Mouse (Mus musculus): ENCODE data around the gene Ica1. TPM values are rescaled to one million over a fixed set of nuclear protein-coding genes. Genes with fewer than 3 reads are reported as not detected.
A peak's percentile ranks its signal among the peaks of the same experiment; 100 is the strongest.

Gene Ica1
- polyA plus RNA-seq, 1 experiment from 2014 or later = 28.2 TPM

GRCm38 (mm10) chr6:8740092-8740491 lies 38.2 kb downstream of the Ica1 start:
- H3K9me3 ChIP-seq = no peaks in the 10 kb centered on the region
- H3K27ac ChIP-seq = no peak overlapping the region
- no peak overlapping the region for H3K9ac ChIP-seq
- no peak overlapping the region for H3K4me2 ChIP-seq
- no peaks in the 10 kb centered on the region for H3K4me1 ChIP-seq
- no peak overlapping the region for H3K4me3 ChIP-seq (replicated peaks)
- ATAC-seq (ENCODE audit: insufficient read depth, low FRiP score, low read depth) = no peak
- H3K36me3 ChIP-seq = no peaks in the 10 kb centered on the region
- no peaks in the 10 kb centered on the region for H3K27me3 ChIP-seq (replicated peaks)
- 76% methylated on average over 2 of the region's 2 CpGs for WGBS

GRCm38 (mm10) chr6:8738396-8738795 lies 39.9 kb downstream of the Ica1 start:
- Histone ChIP-seq H3K27me3 (replicated peaks) (no peaks in the 10 kb centered on the region), H3K4me3 (replicated peaks) (no peak overlapping the region), H3K9me3 (no peaks in the 10 kb centered on the region), H3K4me1 (no peaks in the 10 kb centered on the region), H3K9ac (no peak overlapping the region), H3K4me2 (no peak overlapping the region), H3K27ac (no peak overlapping the region), H3K36me3 (no peaks in the 10 kb centered on the region)
- ATAC-seq (ENCODE audit: insufficient read depth, low FRiP score, low read depth) = no peak
- WGBS = 71% methylated on average over 4 of the region's 4 CpGs

- Histone ChIP-seq H3K4me2 (no peak overlapping the region), H3K9me3 (no peaks in the 10 kb centered on the region), H3K36me3 (no peaks in the 10 kb centered on the region), H3K27ac (no peak overlapping the region), H3K4me1 (no peaks in the 10 kb centered on the region), H3K27me3 (replicated peaks) (no peaks in the 10 kb centered on the region), H3K4me3 (replicated peaks) (no peak overlapping the region), H3K9ac (no peak overlapping the region)
- no peak for ATAC-seq (ENCODE audit: insufficient read depth, low FRiP score, low read depth)
Observed at GRCm38 (mm10) chr6:8736493-8736820, 41.8 kb downstream of the Ica1 start.

GRCm38 (mm10) chr6:8735657-8736492 lies 42.4 kb downstream of the Ica1 start:
- Histone ChIP-seq H3K27ac (no peak overlapping the region), H3K4me1 (no peaks in the 10 kb centered on the region), H3K9ac (no peak overlapping the region), H3K4me3 (replicated peaks) (no peak overlapping the region), H3K36me3 (no peaks in the 10 kb centered on the region), H3K27me3 (replicated peaks) (no peaks in the 10 kb centered on the region), H3K4me2 (no peak overlapping the region), H3K9me3 (no peaks in the 10 kb centered on the region)
- ATAC-seq (ENCODE audit: insufficient read depth, low FRiP score, low read depth) = peak; percentile 63; the same call in 1 of the 2 replicates
- WGBS = 52% methylated on average over 8 of the region's 8 CpGs

GRCm38 (mm10) chr6:8735044-8735443 lies 43.2 kb downstream of the Ica1 start:
- Histone ChIP-seq H3K4me3 (replicated peaks) (no peak overlapping the region), H3K4me2 (no peak overlapping the region), H3K36me3 (no peaks in the 10 kb centered on the region), H3K27ac (no peak overlapping the region), H3K4me1 (no peaks in the 10 kb centered on the region), H3K27me3 (replicated peaks) (no peaks in the 10 kb centered on the region), H3K9me3 (no peaks in the 10 kb centered on the region), H3K9ac (no peak overlapping the region)
- no peak for ATAC-seq (ENCODE audit: insufficient read depth, low FRiP score, low read depth)
- WGBS = 82% methylated on average over 3 of the region's 3 CpGs

- no peak overlapping the region for H3K4me2 ChIP-seq
- WGBS = 38% methylated on average over 5 of the region's 5 CpGs
- H3K9me3 ChIP-seq = no peaks in the 10 kb centered on the region
- no peaks in the 10 kb centered on the region for H3K36me3 ChIP-seq
- H3K4me1 ChIP-seq = no peaks in the 10 kb centered on the region
- no peak overlapping the region for H3K9ac ChIP-seq
- H3K27me3 ChIP-seq (replicated peaks) = no peaks in the 10 kb centered on the region
- ATAC-seq (ENCODE audit: insufficient read depth, low FRiP score, low read depth) = no peak
- no peak overlapping the region for H3K27ac ChIP-seq
- H3K4me3 ChIP-seq (replicated peaks) = no peak overlapping the region
Observed at GRCm38 (mm10) chr6:8732492-8732891, 45.8 kb downstream of the Ica1 start.

- Histone ChIP-seq H3K4me1 (no peaks in the 10 kb centered on the region), H3K9ac (no peak overlapping the region), H3K36me3 (no peaks in the 10 kb centered on the region), H3K4me2 (no peak overlapping the region), H3K9me3 (no peaks in the 10 kb centered on the region), H3K27me3 (replicated peaks) (no peaks in the 10 kb centered on the region), H3K4me3 (replicated peaks) (no peak overlapping the region), H3K27ac (no peak overlapping the region)
- WGBS = 29% methylated on average over 4 of the region's 4 CpGs
- peak; percentile 61 for ATAC-seq (ENCODE audit: insufficient read depth, low FRiP score, low read depth)
Observed at GRCm38 (mm10) chr6:8731656-8732191, 46.6 kb downstream of the Ica1 start.

- ATAC-seq (ENCODE audit: insufficient read depth, low FRiP score, low read depth) = no peak
- Histone ChIP-seq H3K4me3 (replicated peaks) (no peak overlapping the region), H3K27ac (no peak overlapping the region), H3K9me3 (no peaks in the 10 kb centered on the region), H3K9ac (no peak overlapping the region), H3K27me3 (replicated peaks) (no peaks in the 10 kb centered on the region), H3K4me1 (no peaks in the 10 kb centered on the region), H3K4me2 (no peak overlapping the region), H3K36me3 (no peaks in the 10 kb centered on the region)
- WGBS = 83% methylated on average over 2 of the region's 2 CpGs
Observed at GRCm38 (mm10) chr6:8730433-8730832, 47.9 kb downstream of the Ica1 start.

GRCm38 (mm10) chr6:8727806-8728205 lies 50.5 kb downstream of the Ica1 start:
- Histone ChIP-seq H3K27me3 (replicated peaks) (no peaks in the 10 kb centered on the region), H3K36me3 (no peaks in the 10 kb centered on the region), H3K4me1 (no peaks in the 10 kb centered on the region), H3K9ac (no peak overlapping the region), H3K4me2 (no peak overlapping the region), H3K27ac (no peak overlapping the region), H3K4me3 (replicated peaks) (no peak overlapping the region), H3K9me3 (no peaks in the 10 kb centered on the region)
- WGBS = 85% methylated on average over 8 of the region's 8 CpGs
- no peak for ATAC-seq (ENCODE audit: insufficient read depth, low FRiP score, low read depth)

- ATAC-seq (ENCODE audit: insufficient read depth, low FRiP score, low read depth) = no peak
- Histone ChIP-seq H3K4me2 (no peak overlapping the region), H3K4me1 (no peaks in the 10 kb centered on the region), H3K9me3 (no peaks in the 10 kb centered on the region), H3K9ac (no peak overlapping the region), H3K27me3 (replicated peaks) (no peaks in the 10 kb centered on the region), H3K36me3 (no peaks in the 10 kb centered on the region), H3K27ac (no peak overlapping the region), H3K4me3 (replicated peaks) (no peak overlapping the region)
- 55% methylated on average over 1 of the region's 1 CpGs for WGBS
Observed at GRCm38 (mm10) chr6:8725610-8726009, 52.7 kb downstream of the Ica1 start.

GRCm38 (mm10) chr6:8719692-8720091 lies 58.6 kb downstream of the Ica1 start:
- no peak overlapping the region for H3K27ac ChIP-seq

GRCm38 (mm10) chr6:8717967-8718366 lies 60.3 kb downstream of the Ica1 start:
- Histone ChIP-seq H3K9ac (no peak overlapping the region), H3K27ac (no peak overlapping the region), H3K9me3 (no peaks in the 10 kb centered on the region), H3K27me3 (replicated peaks) (no peaks in the 10 kb centered on the region), H3K4me2 (no peak overlapping the region), H3K4me3 (replicated peaks) (no peak overlapping the region), H3K36me3 (no peaks in the 10 kb centered on the region), H3K4me1 (no peaks in the 10 kb centered on the region)
- ATAC-seq (ENCODE audit: insufficient read depth, low FRiP score, low read depth) = no peak
- WGBS = 89% methylated on average over 7 of the region's 7 CpGs

More at GRCm38 (mm10) chr6:8719692-8720091, 58.6 kb downstream of the Ica1 start:
- ATAC-seq (ENCODE audit: insufficient read depth, low FRiP score, low read depth) = no peak
- H3K4me3 ChIP-seq (replicated peaks) = no peak overlapping the region
- H3K9ac ChIP-seq = no peak overlapping the region
- H3K4me2 ChIP-seq = no peak overlapping the region
- no peaks in the 10 kb centered on the region for H3K27me3 ChIP-seq (replicated peaks)
- H3K36me3 ChIP-seq = no peaks in the 10 kb centered on the region
- WGBS = 91% methylated on average over 2 of the region's 2 CpGs
- no peaks in the 10 kb centered on the region for H3K9me3 ChIP-seq
- H3K4me1 ChIP-seq = no peaks in the 10 kb centered on the region
